Mouse (Mus musculus) limb, embryonic 13.5 days (tissue): ENCODE measurements around the gene Copb1. TPM values are rescaled to one million over a fixed set of nuclear protein-coding genes. Genes with fewer than 3 reads are reported as not detected.

ENCODE experiments used
- ATAC-seq: fragments of 200-750 bp; cut with Nextera tagmentation; 2 replicates; pipeline ENCODE4 v1.8.0; 2017; ENCODE audit warnings: low read depth, moderate number of reproducible peaks, moderate TSS enrichment; ENCODE audit not compliant: low FRiP score
- H3K27ac ChIP-seq: fragments of 300-500 bp; sonication (generic); 2 replicates; pipeline ENCODE4 v1.5.1; 2015; ENCODE audit warnings: inconsistent platforms, mild to moderate bottlenecking, moderate library complexity
- H3K27me3 ChIP-seq: fragments of 300-500 bp; sonication (generic); 2 replicates; pipeline ENCODE4 v1.6.1; 2015; ENCODE audit warnings: mild to moderate bottlenecking, inconsistent platforms
- H3K36me3 ChIP-seq: fragments of 300-500 bp; sonication (generic); 2 replicates; pipeline ENCODE4 v1.6.1; 2015; ENCODE audit warnings: inconsistent platforms, mild to moderate bottlenecking, moderate library complexity
- H3K4me1 ChIP-seq: fragments of 300-500 bp; sonication (generic); 2 replicates; pipeline ENCODE4 v1.6.1; 2015; ENCODE audit warnings: inconsistent platforms
- H3K4me2 ChIP-seq: fragments of 300-500 bp; sonication (generic); replicated peaks from 2 replicates; pipeline ENCODE4 v1.6.1; 2015; ENCODE audit warnings: inconsistent platforms, mild to moderate bottlenecking, moderate library complexity
- H3K4me3 ChIP-seq: fragments of 300-500 bp; sonication (generic); 2 replicates; pipeline ENCODE4 v1.5.1; 2015; ENCODE audit warnings: moderate library complexity, mild to moderate bottlenecking, inconsistent platforms
- H3K9ac ChIP-seq: fragments of 300-500 bp; sonication (generic); 2 replicates; pipeline ENCODE4 v1.6.1; 2015; ENCODE audit warnings: mild to moderate bottlenecking, inconsistent platforms
- H3K9me3 ChIP-seq: fragments of 300-500 bp; sonication (generic); 2 replicates; pipeline ENCODE4 v1.6.1; 2016; ENCODE audit warnings: inconsistent platforms
- WGBS: fragments of 180-500 bp; shearing (Covaris S2); methylation state at CpG from one replicate; pipeline ENCODE4 v1.1.7; 2015; 5-methylcytosine and 5-hydroxymethylcytosine counted together
- polyA plus RNA-seq: library from polyadenylated mRNA; unstranded; fragments of >200 nt; fragmentation: Nextera tagmentation; extraction: Ambion mirVana; gene quantifications from 2 replicates; pipeline ENCODE4 v1.2.1, GENCODE M21; 2015

The Copb1 gene
- polyA plus RNA-seq, result 136 and 143 TPM in 2 replicates

- peak within 1 kb of the TSS; percentile 62 for H3K4me2 ChIP-seq
- H3K27me3 ChIP-seq, result no peaks in the 10 kb centered on the region
- peak; percentile 97 for ATAC-seq
- H3K36me3 ChIP-seq, result peaks cover 28% of the 10 kb centered on the region
- H3K9me3 ChIP-seq, result no peaks in the 10 kb centered on the region
- peak within 1 kb of the TSS; percentile 97 for H3K9ac ChIP-seq
- peaks cover 9% of the 10 kb centered on the region for H3K4me1 ChIP-seq
- H3K27ac ChIP-seq, result peak within 1 kb of the TSS; percentile 65; the same call in 1 of the 2 replicates
- 2% methylated on average over 72 of the region's 75 CpGs for WGBS
- peak within 1 kb of the TSS; percentile 94 for H3K4me3 ChIP-seq
Measured at GRCm38 (mm10) chr7:114253885-114254833, at the start of gene Copb1. Gene Copb1 (minus strand): TSS chr7:114254711.

DNA sequence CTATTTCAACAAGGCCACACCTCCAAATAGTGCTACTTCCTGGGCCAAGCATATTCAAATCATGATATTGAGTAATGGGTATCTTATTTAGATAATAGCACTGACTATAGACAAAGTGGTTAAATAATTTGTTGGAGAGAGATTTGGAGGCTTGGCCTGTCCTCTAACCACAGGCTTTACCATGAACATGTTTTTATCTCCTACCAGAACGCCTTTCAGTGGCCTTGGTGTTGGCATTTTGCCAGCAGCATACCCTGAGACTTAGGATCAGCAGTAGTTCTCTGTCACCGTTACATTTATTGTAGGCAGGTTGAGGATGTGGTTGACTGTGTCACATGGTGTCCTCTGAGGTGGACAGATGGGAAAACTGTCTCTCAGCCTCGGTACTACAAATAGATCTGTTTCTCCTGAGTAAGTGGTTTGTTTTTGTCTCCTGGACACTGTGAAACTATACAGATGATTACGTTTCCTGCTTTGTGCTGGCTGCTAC is 46.8 kb upstream of the Copb1 start:
- Histone ChIP-seq H3K4me2 (no peak overlapping the region), H3K27me3 (no peaks in the 10 kb centered on the region), H3K27ac (no peak overlapping the region), H3K4me1 (no peaks in the 10 kb centered on the region), H3K4me3 (no peak overlapping the region), H3K36me3 (no peaks in the 10 kb centered on the region), H3K9me3 (no peaks in the 10 kb centered on the region), H3K9ac (no peak overlapping the region)
- WGBS, result 72% methylated on average over 4 of the region's 4 CpGs
- no peak for ATAC-seq

GRCm38 (mm10) chr7:114300782-114301181 is 46.3 kb upstream of the Copb1 start:
- no peak overlapping the region for H3K27ac ChIP-seq
- H3K4me2 ChIP-seq, result no peak overlapping the region
- 87% methylated on average over 2 of the region's 2 CpGs for WGBS
- no peak for ATAC-seq
- no peaks in the 10 kb centered on the region for H3K27me3 ChIP-seq
- H3K36me3 ChIP-seq, result no peaks in the 10 kb centered on the region
- no peak overlapping the region for H3K9ac ChIP-seq
- H3K9me3 ChIP-seq, result no peaks in the 10 kb centered on the region
- H3K4me1 ChIP-seq, result no peaks in the 10 kb centered on the region
- H3K4me3 ChIP-seq, result no peak overlapping the region

GRCm38 (mm10) chr7:114299247-114299646 is 44.7 kb upstream of the Copb1 start:
- H3K27me3 ChIP-seq, result no peaks in the 10 kb centered on the region
- H3K4me1 ChIP-seq, result no peaks in the 10 kb centered on the region
- no peak overlapping the region for H3K9ac ChIP-seq
- no peak for ATAC-seq
- WGBS, result 60% methylated on average over 4 of the region's 4 CpGs
- H3K36me3 ChIP-seq, result no peaks in the 10 kb centered on the region
- H3K4me3 ChIP-seq, result no peak overlapping the region
- no peak overlapping the region for H3K27ac ChIP-seq
- H3K4me2 ChIP-seq, result no peak overlapping the region
- no peaks in the 10 kb centered on the region for H3K9me3 ChIP-seq

- Histone ChIP-seq H3K4me1 (peaks cover 21% of the 10 kb centered on the region), H3K36me3 (no peaks in the 10 kb centered on the region), H3K9ac (no peak overlapping the region), H3K27me3 (no peaks in the 10 kb centered on the region), H3K4me2 (no peak overlapping the region), H3K4me3 (no peak overlapping the region), H3K27ac (no peak overlapping the region), H3K9me3 (no peaks in the 10 kb centered on the region)
- 80% methylated on average over 5 of the region's 5 CpGs for WGBS
- no peak for ATAC-seq
Measured at GRCm38 (mm10) chr7:114294698-114295097, 40.2 kb upstream of the Copb1 start.

- H3K27ac ChIP-seq, result no peak overlapping the region
- H3K9me3 ChIP-seq, result no peaks in the 10 kb centered on the region
- H3K4me1 ChIP-seq, result peaks cover 21% of the 10 kb centered on the region
- no peaks in the 10 kb centered on the region for H3K27me3 ChIP-seq
- no peak overlapping the region for H3K4me2 ChIP-seq
- 74% methylated on average over 5 of the region's 5 CpGs for WGBS
- no peaks in the 10 kb centered on the region for H3K36me3 ChIP-seq
- ATAC-seq, result no peak
- no peak overlapping the region for H3K9ac ChIP-seq
- no peak overlapping the region for H3K4me3 ChIP-seq
Measured at GRCm38 (mm10) chr7:114293903-114294302, 39.4 kb upstream of the Copb1 start.

GRCm38 (mm10) chr7:114292501-114292971 is 38.0 kb upstream of the Copb1 start:
- no peaks in the 10 kb centered on the region for H3K36me3 ChIP-seq
- WGBS, result 17% methylated on average over 12 of the region's 12 CpGs
- H3K4me2 ChIP-seq, result peak overlapping the region; percentile 46
- H3K27ac ChIP-seq, result no peak overlapping the region
- H3K9me3 ChIP-seq, result no peaks in the 10 kb centered on the region
- no peaks in the 10 kb centered on the region for H3K27me3 ChIP-seq
- ATAC-seq, result no peak
- H3K9ac ChIP-seq, result peak overlapping the region; percentile 39; the same call in 1 of the 2 replicates
- peaks cover 21% of the 10 kb centered on the region for H3K4me1 ChIP-seq
- H3K4me3 ChIP-seq, result no peak overlapping the region

- no peak for ATAC-seq
- no peak overlapping the region for H3K4me3 ChIP-seq
- H3K9me3 ChIP-seq, result no peaks in the 10 kb centered on the region
- H3K36me3 ChIP-seq, result no peaks in the 10 kb centered on the region
- no peak overlapping the region for H3K27ac ChIP-seq
- H3K4me2 ChIP-seq, result no peak overlapping the region
- H3K9ac ChIP-seq, result no peak overlapping the region
- H3K27me3 ChIP-seq, result no peaks in the 10 kb centered on the region
- peaks cover 21% of the 10 kb centered on the region for H3K4me1 ChIP-seq
- WGBS, result 59% methylated on average over 15 of the region's 15 CpGs
Measured at GRCm38 (mm10) chr7:114291461-114292335, 37.2 kb upstream of the Copb1 start.

DNA sequence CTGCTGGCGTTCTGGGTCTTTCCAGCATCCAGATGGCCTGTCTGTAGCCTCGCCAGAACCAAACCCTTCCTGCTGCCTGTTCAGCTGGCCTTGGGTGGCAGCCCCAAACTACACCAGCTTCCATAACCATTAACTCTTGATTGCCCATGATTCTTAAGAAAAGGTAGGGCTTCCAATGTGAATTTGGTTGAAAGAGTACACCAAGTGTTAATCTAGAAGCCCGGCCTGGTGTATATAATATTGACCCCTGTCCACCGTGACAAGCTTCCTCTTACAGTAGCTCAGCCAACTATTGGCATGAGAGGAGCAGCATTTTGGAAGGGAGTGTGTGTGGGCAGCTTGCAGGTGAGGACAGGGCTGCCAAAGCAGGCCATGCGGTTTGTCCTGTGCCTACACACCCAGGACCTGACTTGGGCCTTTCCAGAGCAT is 35.6 kb upstream of the Copb1 start:
- Histone ChIP-seq H3K36me3 (no peaks in the 10 kb centered on the region), H3K9me3 (no peaks in the 10 kb centered on the region; the same call in 1 of the 2 replicates), H3K4me3 (no peak overlapping the region), H3K9ac (no peak overlapping the region), H3K27ac (no peak overlapping the region), H3K27me3 (no peaks in the 10 kb centered on the region), H3K4me2 (no peak overlapping the region), H3K4me1 (peaks cover 21% of the 10 kb centered on the region)
- WGBS, result 50% methylated on average over 5 of the region's 5 CpGs
- no peak for ATAC-seq

DNA sequence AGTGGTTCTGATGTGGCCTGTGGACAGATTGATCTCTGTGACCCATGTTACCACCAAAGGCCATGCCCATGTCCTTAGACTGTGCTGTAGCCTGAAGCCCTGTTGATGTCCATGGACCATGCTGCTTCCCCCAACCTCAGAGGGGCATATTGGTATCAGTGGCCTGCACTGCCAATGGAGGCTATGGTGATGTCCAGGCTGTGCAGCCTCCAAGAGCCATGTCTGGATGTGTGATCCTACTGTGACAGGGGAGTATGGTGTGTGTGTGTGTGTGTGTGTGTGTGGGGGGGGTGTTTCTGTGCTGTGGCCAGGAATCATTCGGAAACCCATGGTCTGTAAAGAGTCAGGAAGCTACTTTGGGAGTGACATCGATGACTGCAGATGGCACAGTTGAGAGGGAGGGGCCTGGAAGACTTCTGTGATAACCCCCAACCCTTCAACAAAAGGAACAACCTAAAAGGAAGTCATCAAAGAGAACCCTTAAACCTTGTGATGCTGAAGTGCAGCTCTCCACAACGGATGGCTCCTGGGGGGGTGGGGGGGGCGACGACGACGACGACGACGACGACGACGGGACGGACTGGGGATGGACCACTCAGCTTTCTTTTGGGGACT is 29.9 kb upstream of the Copb1 start:
- no peak for ATAC-seq

GRCm38 (mm10) chr7:114283006-114283405 is 28.5 kb upstream of the Copb1 start:
- 74% methylated on average over 9 of the region's 9 CpGs for WGBS
- no peaks in the 10 kb centered on the region; the same call in 1 of the 2 replicates for H3K9me3 ChIP-seq
- H3K4me3 ChIP-seq, result no peak overlapping the region
- no peak overlapping the region for H3K9ac ChIP-seq
- no peak for ATAC-seq
- no peak overlapping the region for H3K27ac ChIP-seq
- H3K36me3 ChIP-seq, result no peaks in the 10 kb centered on the region
- H3K4me2 ChIP-seq, result no peak overlapping the region
- no peaks in the 10 kb centered on the region for H3K4me1 ChIP-seq
- no peaks in the 10 kb centered on the region for H3K27me3 ChIP-seq

More for the DNA sequence above, 29.9 kb upstream of the Copb1 start:
- H3K4me3 ChIP-seq, result no peak overlapping the region
- WGBS, result 95% methylated on average over 14 of the region's 14 CpGs
- no peak overlapping the region for H3K4me2 ChIP-seq
- H3K4me1 ChIP-seq, result no peaks in the 10 kb centered on the region
- no peak overlapping the region for H3K27ac ChIP-seq
- H3K27me3 ChIP-seq, result no peaks in the 10 kb centered on the region
- H3K36me3 ChIP-seq, result no peaks in the 10 kb centered on the region
- no peaks in the 10 kb centered on the region; the same call in 1 of the 2 replicates for H3K9me3 ChIP-seq
- H3K9ac ChIP-seq, result no peak overlapping the region
